Mouse (Mus musculus) heart, postnatal 0 days (tissue): Measurements from ENCODE around the gene Rps26.

ENCODE experiments used
- CTCF ChIP-seq: IDR thresholded peaks from 2 replicates; pipeline ENCODE4 v1.5.1; 2016; ENCODE audit warnings: antibody characterized with exemption, control low read depth, low read depth
- EP300 ChIP-seq: IDR thresholded peaks from 2 replicates; pipeline ENCODE4 v1.6.1; 2016; ENCODE audit warnings: antibody characterized with exemption, low read depth

DNA sequence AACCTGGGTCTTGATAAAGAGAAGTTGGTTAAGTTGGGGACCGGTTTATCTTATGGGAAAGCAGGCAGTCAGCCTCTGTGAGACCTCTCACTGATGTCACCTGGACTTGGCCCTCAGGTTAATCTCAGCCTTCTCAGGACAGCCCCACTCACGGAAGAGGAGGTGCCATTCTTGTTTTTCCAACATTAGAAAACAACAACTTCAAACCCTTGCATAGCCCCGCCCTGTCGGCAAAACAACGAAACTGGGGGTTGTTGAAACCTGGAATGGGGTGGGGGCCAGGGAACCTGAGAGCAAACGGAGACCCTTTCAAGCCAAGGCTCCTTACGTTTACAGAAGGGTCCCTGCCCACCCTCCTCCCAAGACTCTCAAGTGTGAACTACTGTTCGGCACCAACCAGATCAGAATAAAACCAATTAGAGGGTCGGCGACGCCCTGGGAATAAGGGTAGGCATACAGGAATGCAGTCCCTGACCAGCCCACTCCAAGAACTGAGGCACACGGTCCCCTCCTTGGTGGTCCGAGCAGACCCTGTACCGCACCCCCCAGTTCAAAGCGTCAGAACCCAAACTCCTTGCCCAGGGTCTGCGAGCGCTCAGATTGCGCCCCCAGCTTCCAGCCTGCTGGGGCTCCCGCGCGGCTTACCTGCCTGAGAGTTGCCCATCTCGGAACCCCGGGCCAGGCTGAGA, 37.6 kb downstream of the Rps26 start:
- TF ChIP-seq EP300 = no peak
- no peak for TF ChIP-seq CTCF
